Mouse (Mus musculus) retina, postnatal 1 day (tissue): ENCODE measurements around the gene Fut1.
"Not testable (repeated sequence)": the region's sequence is repeated elsewhere in the genome, so short reads cannot be mapped to it uniquely, and the experiment has no call there.

Source experiments
- DNase-seq: peaks from one replicate; pipeline ENCODE4 v3.0.0-alpha.2; 2012

Gene Fut1

GRCm38 (mm10) chr7:45640191-45640957 lies 23.3 kb downstream of the Fut1 start:
- no peak for DNase-seq

GRCm38 (mm10) chr7:45641391-45642040 lies 24.4 kb downstream of the Fut1 start:
- no peak for DNase-seq

- DNase-seq, result no peak
Measured at GRCm38 (mm10) chr7:45642083-45642482, 25.0 kb downstream of the Fut1 start.

- DNase-seq, result no peak
Measured at GRCm38 (mm10) chr7:45642503-45643255, 25.6 kb downstream of the Fut1 start.

GRCm38 (mm10) chr7:45643441-45644178 lies 26.5 kb downstream of the Fut1 start:
- DNase-seq, result peak; percentile 100

- peak; percentile 86 for DNase-seq
Measured at GRCm38 (mm10) chr7:45644183-45644582, 27.1 kb downstream of the Fut1 start.

- no peak for DNase-seq
Measured at GRCm38 (mm10) chr7:45644872-45645590, 27.9 kb downstream of the Fut1 start.

- DNase-seq, result peak; percentile 29
Measured at GRCm38 (mm10) chr7:45645591-45645971, 28.5 kb downstream of the Fut1 start.

- no peak for DNase-seq
Measured at GRCm38 (mm10) chr7:45646671-45647070, 29.6 kb downstream of the Fut1 start.

GRCm38 (mm10) chr7:45649351-45649750 lies 32.3 kb downstream of the Fut1 start:
- no peak for DNase-seq

- not testable (repeated sequence) for DNase-seq
Measured at GRCm38 (mm10) chr7:45650484-45650883, 33.4 kb downstream of the Fut1 start.

- DNase-seq, result peak; percentile 27
Measured at GRCm38 (mm10) chr7:45654424-45655047, 37.4 kb downstream of the Fut1 start.

- DNase-seq, result no peak
Measured at GRCm38 (mm10) chr7:45660746-45661478, 43.8 kb downstream of the Fut1 start.

- DNase-seq, result not testable (repeated sequence)
Measured at GRCm38 (mm10) chr7:45661702-45662101, 44.6 kb downstream of the Fut1 start.

GRCm38 (mm10) chr7:45665303-45666138 lies 48.4 kb downstream of the Fut1 start:
- no peak for DNase-seq

GRCm38 (mm10) chr7:45666161-45666560 lies 49.1 kb downstream of the Fut1 start, which contains the start of gene Fut2:
Fut2 (minus strand) TSS chr7:45666394.
- DNase-seq, result no peak

- DNase-seq, result peak; percentile 24
Measured at GRCm38 (mm10) chr7:45667761-45668160, 50.7 kb downstream of the Fut1 start.

GRCm38 (mm10) chr7:45668921-45669320 lies 51.8 kb downstream of the Fut1 start:
- no peak for DNase-seq
